Mouse (Mus musculus): ENCODE measurements around the gene Lin37.

The Lin37 gene

DNA sequence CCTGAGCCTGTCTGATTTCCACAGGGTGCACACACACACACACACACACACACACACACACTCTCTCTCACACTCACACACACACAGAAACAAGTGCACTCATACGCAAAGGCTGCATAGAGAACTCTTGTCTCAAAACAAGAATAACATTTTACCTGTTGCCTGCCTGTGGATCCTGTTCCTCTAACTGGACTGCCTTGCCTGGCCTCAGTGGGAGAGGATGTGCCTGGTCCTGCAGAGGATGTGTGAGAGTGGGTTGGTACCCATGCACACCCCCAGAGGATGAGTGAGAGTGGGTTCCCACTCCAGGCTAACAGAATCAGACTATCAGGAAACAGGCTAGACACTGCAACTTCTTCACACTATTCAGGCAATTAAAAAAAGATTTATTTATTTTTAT is 9.0 kb downstream of the Lin37 start:
- POLR2A ChIA-PET, result interaction anchor here in 3 of 4 experiments (0.6 to 3.1 kb wide), 5 partner anchors 9 to 918 kb away, joined by 3 to 21 read pairs (median 3); partner anchors contain the start of gene Lin37 (in 1 of the 3)
- CTCF ChIA-PET, result interaction anchor here in 1 of 4 experiments (1.0 to 2.7 kb wide), 3 partner anchors 57 to 204 kb away, joined by 3 to 14 read pairs (median 4); no protein-coding TSS in a partner anchor

DNA sequence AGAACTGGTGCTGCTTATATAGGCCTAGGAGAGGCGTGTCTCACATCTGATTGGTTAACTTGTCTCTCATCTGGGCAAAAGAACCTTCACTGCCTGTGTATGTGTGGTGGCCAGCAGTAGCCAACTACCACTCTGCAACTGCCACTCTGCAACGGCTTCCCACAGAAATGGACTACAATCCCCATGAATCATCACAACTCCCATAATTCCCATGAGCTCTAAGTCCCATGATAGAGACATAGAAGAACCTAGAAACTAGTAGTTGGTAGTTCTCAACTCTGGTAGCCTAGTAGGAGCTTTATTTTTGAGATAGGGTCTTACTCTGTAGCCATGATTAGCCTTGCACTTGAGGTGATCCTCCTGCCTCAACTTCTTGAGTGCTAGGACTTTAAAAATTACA is 9.8 kb downstream of the Lin37 start:
- POLR2A ChIA-PET, result interaction anchor here in 2 of 4 experiments (0.7 to 1.6 kb wide), 3 partner anchors 8 to 196 kb away, joined by 3 read pairs; partner anchors contain the start of gene Kmt2b (in 1 of the 2)
- CTCF ChIA-PET, result interaction anchor here in 2 of 4 experiments (0.6 to 1.7 kb wide), 2 partner anchors 35 to 58 kb away, joined by 3 to 4 read pairs; no protein-coding TSS in a partner anchor

DNA sequence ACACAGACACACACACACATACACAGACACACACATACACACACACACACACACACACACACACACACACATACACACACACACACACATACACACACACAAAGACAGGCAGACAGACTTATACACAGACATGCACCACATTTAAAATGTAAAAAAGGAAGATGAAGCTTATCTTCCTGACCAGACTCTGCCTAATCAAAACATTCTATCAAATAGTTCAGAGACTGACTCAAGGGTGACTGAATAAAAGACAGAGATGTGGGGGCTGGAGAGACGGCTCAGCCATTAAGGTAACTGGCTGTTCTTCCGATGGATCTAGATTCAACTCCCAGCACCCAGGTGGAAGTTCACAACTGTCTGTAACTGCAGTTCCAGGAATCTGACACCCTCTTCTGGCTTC is 15.3 kb downstream of the Lin37 start:
- POLR2A ChIA-PET, result interaction anchor here in 1 of 4 experiments (2.2 kb wide), 1 partner anchor 8 kb away, joined by 7 read pairs; the partner anchor contains the start of genes Hspb6 and Proser3
- CTCF ChIA-PET, result no interaction called here

DNA sequence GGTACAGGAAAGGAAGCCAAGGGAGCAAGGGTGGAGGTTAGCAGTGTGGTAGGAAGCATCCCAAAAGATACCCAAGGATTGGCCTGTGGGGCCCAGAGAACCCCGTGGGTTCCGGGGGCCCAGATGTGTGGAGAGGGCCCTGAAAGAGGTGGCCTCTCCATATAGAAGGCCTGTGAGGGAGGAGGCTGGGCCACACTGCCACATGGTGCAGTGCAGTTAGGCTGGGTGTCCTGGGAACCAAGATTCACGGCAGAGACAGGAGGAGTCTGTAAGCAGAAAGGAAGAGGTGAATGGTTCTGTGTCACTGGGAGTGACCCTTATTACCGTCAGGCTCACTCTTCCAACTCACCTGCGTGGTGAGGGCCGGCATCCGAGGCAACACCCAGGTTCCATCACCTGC is 19.1 kb downstream of the Lin37 start:
- ChIA-PET POLR2A (interaction anchor here in 3 of 4 experiments (0.6 to 1.9 kb wide), 10 partner anchors 12 to 254 kb away, joined by 3 to 13 read pairs (median 4); partner anchors contain the start of genes Aplp1 (in 1 of the 3), Gm49396 (in 1 of the 3), Hspb6 (in 1 of the 3) and Proser3 (in 1 of the 3)), CTCF (interaction anchor here in 2 of 4 experiments (0.9 to 1.3 kb wide), 2 partner anchors 13 to 48 kb away, joined by 3 read pairs; partner anchors contain the start of gene Prodh2 (in 1 of the 2))

DNA sequence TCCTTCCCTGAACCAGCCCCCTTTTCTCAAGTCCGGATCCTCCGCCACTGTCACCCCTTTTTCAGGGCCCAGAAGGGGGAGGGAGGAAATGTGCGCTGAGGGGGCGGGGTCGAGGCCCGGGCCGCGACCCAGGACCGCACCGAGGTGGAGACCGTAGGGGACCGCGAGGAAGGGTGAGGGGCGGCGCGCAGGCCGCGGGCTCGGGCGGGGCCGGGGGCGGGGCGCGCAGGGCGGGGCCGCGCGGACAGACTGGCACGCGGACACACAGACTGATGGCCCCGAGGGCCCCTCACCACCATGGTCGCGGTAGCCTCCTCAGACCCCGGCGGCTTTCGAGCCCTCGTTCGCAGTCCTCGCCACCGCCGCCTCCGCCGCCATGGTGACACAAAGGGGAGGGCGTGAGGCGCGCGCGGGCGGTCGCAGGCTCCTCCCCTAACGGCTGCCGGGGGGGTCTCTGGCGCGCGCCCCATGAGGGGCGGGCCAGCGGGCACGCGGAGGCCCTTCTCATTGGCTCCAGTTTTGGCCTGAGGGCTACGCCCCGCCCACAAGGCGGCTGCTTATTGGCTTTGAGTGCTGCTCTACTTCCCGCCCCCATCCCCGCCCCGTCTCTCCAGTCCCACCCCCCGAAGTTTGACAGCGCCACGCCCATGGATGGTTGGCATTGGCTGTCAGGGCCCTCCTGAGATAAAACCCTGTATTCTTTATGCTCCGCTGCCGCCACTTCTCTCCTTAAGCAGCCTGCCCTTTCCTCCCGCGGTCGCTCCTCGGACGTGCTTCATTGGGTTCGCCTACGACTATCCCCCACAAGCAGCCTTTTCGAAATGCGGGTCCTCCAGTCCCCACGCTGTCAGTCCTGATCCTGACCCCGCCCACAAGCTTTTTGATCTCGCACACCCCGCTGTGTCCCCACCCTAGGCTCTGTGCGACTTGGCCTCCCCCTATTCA is 24.7 kb downstream of the Lin37 start, which contains the start of gene Arhgap33:
Gene Arhgap33, minus strand, starts transcription at position 428 of the 945 bp plus-strand sequence.
- CTCF ChIA-PET, result interaction anchor here (0.5 to 1.5 kb wide), 5 partner anchors 17 to 422 kb away, joined by 3 to 7 read pairs (median 3); partner anchors contain the start of genes Hspb6 (in 1 of the 4), Prodh2 (in 1 of the 4), Proser3 (in 1 of the 4) and Usf2 (in 1 of the 4)
- POLR2A ChIA-PET, result interaction anchor here in 3 of 4 experiments (0.6 to 2.2 kb wide), 10 partner anchors 16 to 254 kb away, joined by 3 to 7 read pairs (median 4); partner anchors contain the start of genes Hspb6 (in 2 of the 3), Proser3 (in 2 of the 3), Gm49396 (in 1 of the 3) and U2af1l4 (in 1 of the 3)

DNA sequence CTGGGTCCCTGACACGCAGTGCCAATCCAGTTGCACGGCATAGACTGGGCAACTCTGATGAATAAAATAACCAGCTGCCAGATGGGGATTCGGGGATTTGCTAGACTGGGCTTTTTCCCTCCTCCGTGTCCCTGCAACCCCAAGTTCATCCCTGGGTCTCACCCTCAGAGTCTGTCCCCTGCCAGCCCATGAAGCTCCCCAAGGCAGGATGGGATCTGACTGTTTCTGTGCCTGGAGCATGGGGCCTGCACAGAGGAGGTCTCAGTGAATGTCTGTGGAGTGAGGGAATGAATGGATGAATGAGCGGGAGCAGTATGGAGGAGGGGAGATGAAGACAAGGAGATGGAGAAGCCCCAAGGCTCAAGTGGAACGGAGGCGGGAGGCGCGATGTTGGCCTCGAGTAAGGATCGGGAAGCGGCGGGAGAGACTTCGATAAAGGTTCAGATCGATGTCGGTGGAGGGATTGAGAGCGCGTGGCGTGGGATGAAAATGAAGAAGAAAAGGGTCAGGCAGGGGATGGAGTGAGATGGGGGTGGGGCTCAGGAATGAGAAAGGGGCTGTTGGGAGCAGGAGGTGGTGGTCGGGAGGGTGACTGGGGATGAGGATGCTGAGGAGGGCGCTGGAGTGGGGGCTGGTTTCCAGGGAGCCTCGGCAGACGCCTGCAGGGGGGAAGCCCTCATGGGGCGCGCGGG is 25.6 kb downstream of the Lin37 start:
- ChIA-PET CTCF (no interaction called here), POLR2A (interaction anchor here (0.6 to 1.6 kb wide), 6 partner anchors 18 to 180 kb away, joined by 3 to 6 read pairs (median 3); partner anchors contain the start of genes Proser3 (in 2 of the 4), Gm49396 (in 1 of the 4), Hspb6 (in 1 of the 4) and U2af1l4 (in 1 of the 4))

DNA sequence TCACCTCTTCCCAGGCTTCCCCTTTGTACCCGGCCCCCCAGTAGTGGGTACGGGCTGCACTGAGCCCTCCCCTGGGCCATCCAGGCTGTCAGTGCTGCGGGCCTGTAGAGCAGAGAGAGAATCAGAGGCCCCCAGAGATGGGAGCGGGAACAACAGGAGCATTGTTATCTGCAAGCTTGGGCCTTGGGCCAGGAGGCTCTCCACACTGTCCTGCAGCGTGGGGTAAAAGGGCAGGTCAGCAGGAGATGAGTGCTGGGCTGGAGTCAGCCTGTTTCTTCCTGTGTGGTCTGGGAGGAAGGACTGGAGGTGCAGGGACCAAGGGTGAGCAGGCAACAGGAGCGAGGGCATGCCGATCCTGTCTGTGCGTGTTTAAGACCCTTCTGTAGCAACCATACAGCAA is 26.7 kb downstream of the Lin37 start:
- CTCF ChIA-PET, result no interaction called here
- POLR2A ChIA-PET, result interaction anchor here in 2 of 4 experiments (0.9 to 1.6 kb wide), 5 partner anchors 9 to 181 kb away, joined by 3 to 6 read pairs (median 3); partner anchors contain the start of genes Gm49396 (in 1 of the 2), Hspb6 (in 1 of the 2), Proser3 (in 1 of the 2) and U2af1l4 (in 1 of the 2)

DNA sequence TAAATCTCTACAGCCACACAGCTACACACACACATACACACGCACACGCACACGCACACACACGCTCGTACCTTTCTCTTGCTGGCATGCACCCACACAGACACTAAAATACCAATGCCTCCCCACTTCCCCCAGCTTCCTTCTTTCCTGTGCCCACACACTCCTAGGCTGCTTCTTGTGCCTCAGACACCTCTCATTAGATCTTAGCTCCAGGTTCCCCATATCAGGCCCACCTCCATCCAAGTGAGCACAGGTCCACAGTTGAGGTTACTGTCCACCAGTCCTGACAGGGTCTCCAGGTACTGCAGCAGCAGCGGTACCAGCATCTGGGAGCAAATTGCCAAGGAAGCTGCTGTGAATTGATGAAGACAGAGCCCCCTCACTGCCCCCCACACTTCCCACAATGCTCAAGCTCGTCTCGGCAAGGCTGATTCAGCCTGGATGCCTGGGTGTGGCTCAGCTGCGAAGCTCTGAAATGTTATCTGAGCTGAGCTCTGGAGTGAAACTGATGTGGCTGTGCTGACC is 28.3 kb downstream of the Lin37 start:
- CTCF ChIA-PET, result interaction anchor here in 2 of 4 experiments (0.7 to 1.1 kb wide), 2 partner anchors 26 to 134 kb away, joined by 3 read pairs; partner anchors contain the start of gene Haus5 (in 1 of the 2)

DNA sequence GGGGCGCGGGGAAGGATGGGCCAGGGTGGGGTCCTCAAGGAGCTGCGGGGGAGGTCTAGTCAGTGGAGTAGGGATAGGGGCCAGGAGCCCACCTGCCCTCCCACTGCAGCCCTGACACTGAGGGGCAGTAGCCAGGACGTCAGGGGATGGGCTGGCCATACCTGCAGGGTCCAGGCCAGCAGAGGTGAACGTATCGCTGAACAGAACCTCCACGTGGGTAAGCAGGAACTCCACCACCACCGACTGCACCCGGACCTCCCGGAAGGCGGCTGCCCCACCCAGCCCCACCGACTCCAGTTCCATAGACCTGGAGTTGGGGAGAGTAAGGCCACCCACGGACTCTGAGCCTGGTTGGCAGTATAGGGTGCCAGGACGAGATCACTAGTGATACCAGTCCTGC is 32.7 kb downstream of the Lin37 start:
- ChIA-PET POLR2A (interaction anchor here in 3 of 4 experiments (0.9 to 2.7 kb wide), 4 partner anchors 9 to 31 kb away, joined by 3 to 11 read pairs (median 6); partner anchors contain the start of gene Proser3 (in 1 of the 3)), CTCF (interaction anchor here in 3 of 4 experiments (0.6 to 2.2 kb wide), 7 partner anchors 34 to 597 kb away, joined by 3 to 8 read pairs (median 4); partner anchors contain the start of gene Prodh2 (in 1 of the 3))

More for the DNA sequence above, 28.3 kb downstream of the Lin37 start:
- POLR2A ChIA-PET, result interaction anchor here in 2 of 4 experiments (0.6 to 1.4 kb wide), 4 partner anchors 9 to 168 kb away, joined by 3 to 4 read pairs (median 3); partner anchors contain the start of gene Proser3 (in 1 of the 2)

DNA sequence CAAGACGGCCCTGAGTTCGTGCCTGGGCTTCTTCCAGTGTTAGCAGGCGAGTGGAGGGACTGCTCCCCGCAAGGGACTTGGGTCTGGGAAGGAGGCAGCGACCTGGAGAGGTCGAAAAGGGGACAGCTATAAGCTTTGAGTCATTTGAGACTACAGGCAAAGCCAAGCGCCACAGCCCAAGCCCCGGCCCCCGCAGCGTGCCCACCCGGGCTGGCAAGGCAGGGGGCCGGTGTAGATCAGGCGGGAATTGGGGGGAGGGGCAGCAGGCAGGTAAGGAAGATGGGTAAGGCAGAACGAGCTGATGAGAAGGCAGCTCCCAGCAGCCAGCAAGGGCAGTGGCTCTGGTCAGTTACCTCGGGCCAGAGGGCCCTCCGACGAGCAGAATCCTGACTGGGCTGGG is 33.2 kb downstream of the Lin37 start:
- POLR2A ChIA-PET, result interaction anchor here in 3 of 4 experiments (0.9 to 2.7 kb wide), 4 partner anchors 8 to 26 kb away, joined by 3 to 11 read pairs (median 7); partner anchors contain the start of gene Proser3 (in 1 of the 3)
- CTCF ChIA-PET, result interaction anchor here (0.6 to 2.2 kb wide), 7 partner anchors 33 to 598 kb away, joined by 3 to 8 read pairs (median 3); partner anchors contain the start of gene Prodh2 (in 1 of the 4)

DNA sequence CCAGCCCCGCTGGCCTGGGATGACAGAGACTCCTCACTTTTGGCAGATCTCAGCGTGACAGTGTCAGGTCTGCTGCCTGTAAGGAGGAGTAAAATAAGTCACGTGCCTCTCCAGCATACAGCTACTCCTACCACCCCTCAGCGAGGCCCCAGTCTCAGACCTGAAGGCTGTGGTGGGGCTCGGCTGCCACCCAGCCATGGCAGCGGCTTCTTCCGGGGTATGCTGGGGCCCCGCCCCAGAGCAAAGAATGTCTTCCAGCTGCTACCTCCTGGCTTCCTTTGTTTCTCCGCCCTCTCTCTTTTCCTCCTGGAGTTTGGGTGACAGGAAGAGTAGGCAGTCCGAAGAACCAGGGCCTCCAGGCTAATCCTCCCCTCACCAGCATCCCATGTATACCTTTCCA is 33.7 kb downstream of the Lin37 start:
- POLR2A ChIA-PET, result interaction anchor here in 2 of 4 experiments (1.3 to 2.7 kb wide), 4 partner anchors 8 to 21 kb away, joined by 3 to 11 read pairs (median 7); no protein-coding TSS in a partner anchor
- CTCF ChIA-PET, result interaction anchor here in 2 of 4 experiments (0.5 to 2.2 kb wide), 3 partner anchors 33 to 311 kb away, joined by 3 to 8 read pairs (median 3); no protein-coding TSS in a partner anchor

DNA sequence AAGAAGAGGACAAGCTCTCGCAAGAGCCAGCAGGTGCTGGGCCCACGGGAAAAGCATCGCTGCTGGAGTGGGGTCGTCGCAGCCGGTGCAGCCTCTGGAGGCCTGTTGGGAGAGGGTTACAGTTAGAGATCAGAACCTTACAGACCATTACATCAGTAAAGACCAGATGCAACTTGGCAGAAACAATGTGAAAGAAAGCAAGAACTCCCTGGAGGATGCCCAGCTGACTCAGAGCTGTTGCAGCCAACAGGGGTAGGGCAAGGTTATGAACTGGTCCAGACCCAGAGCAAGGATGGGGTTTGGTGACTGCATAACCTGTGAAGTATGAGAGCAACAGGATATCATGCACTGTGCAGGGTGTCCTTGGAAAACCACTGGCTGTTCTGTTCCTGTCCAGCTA is 35.2 kb downstream of the Lin37 start:
- POLR2A ChIA-PET, result interaction anchor here in 3 of 4 experiments (0.6 to 2.0 kb wide), 12 partner anchors 8 to 449 kb away, joined by 3 to 6 read pairs (median 4); partner anchors contain the start of genes Fam187b (in 1 of the 3) and Haus5 (in 1 of the 3)
- CTCF ChIA-PET, result interaction anchor here (0.6 to 2.2 kb wide), 6 partner anchors 8 to 89 kb away, joined by 3 to 8 read pairs (median 4); no protein-coding TSS in a partner anchor

DNA sequence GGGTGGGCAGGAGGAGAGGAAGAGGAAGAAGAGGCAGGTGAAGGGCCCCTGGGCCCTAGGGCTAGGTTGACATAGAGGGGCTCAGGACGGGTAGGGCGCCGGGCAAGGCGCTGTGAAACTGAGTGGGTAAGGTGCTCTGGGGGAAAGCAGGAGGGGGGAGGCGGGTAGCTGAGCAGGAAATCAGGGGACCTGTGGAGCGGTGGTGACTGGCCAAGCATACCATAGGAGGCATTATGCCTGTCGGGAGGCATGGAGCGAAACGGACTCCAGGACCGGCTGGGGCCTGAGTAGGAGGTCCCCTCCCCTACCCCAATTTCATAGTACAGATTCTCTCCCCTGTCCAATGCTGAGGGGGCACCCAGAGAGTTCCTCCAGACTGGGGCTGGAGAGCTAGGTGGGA is 36.8 kb downstream of the Lin37 start:
- POLR2A ChIA-PET, result interaction anchor here in 3 of 4 experiments (0.6 to 1.7 kb wide), 7 partner anchors 8 to 142 kb away, joined by 3 to 6 read pairs (median 3); partner anchors contain the start of genes Haus5 (in 1 of the 3), Hspb6 (in 1 of the 3) and Proser3 (in 1 of the 3)

DNA sequence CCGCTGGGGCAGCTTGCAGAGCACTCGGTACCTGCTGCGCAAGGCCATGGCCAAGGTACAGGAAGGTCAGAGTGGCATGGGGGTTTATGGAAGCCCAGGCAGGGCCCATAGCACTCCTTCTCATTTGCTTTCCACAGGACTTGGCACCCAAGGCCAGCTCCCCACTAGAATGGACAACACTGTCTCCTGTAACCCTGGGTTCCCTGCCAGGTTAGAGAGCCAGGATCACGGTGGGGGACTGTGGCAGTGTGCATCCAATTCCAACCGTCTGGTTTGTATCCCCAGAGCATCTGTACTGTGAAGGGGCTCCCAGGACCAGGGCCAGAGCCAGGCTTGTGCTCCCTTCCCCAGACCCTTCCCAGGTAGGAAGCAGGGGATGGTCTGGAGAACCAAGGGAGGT is 38.8 kb downstream of the Lin37 start:
- CTCF ChIA-PET, result interaction anchor here in 1 of 4 experiments (0.5 kb wide), 1 partner anchor 92 kb away, joined by 3 read pairs; the partner anchor contains the start of gene Upk1a

More for the DNA sequence above, 36.8 kb downstream of the Lin37 start:
- CTCF ChIA-PET, result interaction anchor here in 1 of 4 experiments (1.6 kb wide), 1 partner anchor 31 kb away, joined by 6 read pairs; no protein-coding TSS in a partner anchor

DNA sequence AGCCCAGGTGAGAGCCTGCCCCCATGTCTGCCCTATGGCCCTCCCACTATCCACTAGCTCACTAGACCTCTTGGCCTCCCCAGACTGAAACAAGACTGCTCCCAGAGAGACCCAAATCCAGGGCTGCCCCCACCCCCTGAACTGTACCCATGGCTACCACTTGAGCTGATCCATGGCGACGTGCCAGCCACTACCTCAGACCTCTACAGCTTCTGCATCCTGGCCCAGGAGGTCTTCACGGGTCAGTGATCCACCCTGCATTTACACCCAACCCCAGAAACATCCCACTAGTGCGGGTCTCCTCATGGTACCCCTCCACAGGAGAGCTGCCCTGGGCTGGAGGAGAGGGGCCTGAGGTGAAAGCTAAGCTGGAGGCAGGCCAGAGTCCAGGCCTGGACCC is 39.2 kb downstream of the Lin37 start:
- ChIA-PET CTCF (no interaction called here), POLR2A (interaction anchor here in 2 of 4 experiments (0.6 to 1.1 kb wide), 2 partner anchors 32 to 1854 kb away, joined by 3 to 4 read pairs; partner anchors contain the start of genes Hspb6 (in 1 of the 2) and Proser3 (in 1 of the 2))

More for the DNA sequence above, 38.8 kb downstream of the Lin37 start:
- POLR2A ChIA-PET, result interaction anchor here in 1 of 4 experiments (1.1 kb wide), 1 partner anchor 32 kb away, joined by 3 read pairs; the partner anchor contains the start of genes Hspb6 and Proser3

DNA sequence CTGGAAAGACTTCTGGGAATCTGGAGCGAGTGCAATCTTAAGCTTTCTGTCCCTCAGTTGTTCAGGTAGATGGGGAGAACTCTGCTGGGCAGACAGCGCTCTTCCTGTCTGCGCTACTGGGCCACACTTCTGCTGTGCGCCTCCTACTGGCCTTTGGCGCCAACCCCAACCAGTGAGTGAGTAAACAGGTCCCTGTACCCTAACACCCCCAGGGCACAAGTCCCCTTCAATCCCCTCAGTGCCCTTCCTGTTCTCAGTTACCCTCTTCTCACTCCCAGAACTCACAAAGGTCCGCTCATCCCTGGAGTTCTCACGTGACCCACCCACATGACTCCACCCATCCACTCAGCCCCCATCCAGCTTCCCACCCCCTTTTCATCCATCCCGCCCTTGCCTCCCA is 41.3 kb downstream of the Lin37 start:
- CTCF ChIA-PET, result interaction anchor here in 3 of 4 experiments (0.7 to 1.7 kb wide), 13 partner anchors 11 to 212 kb away, joined by 3 to 7 read pairs (median 3); partner anchors contain the start of gene Cox6b1 (in 1 of the 3)
- POLR2A ChIA-PET, result interaction anchor here in 3 of 4 experiments (0.5 to 1.8 kb wide), 9 partner anchors 9 to 182 kb away, joined by 3 to 10 read pairs (median 3); partner anchors contain the start of gene Kmt2b (in 1 of the 3)
